Mouse (Mus musculus): ENCODE results near the gene Mamdc4. TPM values are rescaled to one million over a fixed set of nuclear protein-coding genes. Genes with fewer than 3 reads are reported as not detected.

Gene Mamdc4
- total RNA-seq, 2 experiments from 2014 or later = 1.4 to 2.4 TPM

DNA sequence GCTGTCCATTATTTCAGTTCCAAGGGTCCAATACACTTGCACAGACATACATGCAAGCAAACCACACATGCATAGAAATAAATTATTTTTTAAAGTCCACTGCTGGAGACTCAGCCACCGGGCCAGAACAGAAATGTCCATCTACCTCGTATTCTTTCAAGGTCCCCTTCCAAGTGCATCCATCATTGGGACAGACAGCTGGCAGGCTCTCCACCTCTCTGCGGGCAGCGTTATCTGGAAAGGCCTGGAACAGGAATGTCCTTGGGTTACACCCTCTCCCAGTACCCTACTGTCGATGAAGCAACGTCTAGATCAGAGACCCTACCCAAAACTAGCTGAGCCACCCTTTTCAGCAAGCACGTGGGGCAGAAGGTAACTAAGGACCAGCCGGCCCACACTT lies 38.1 kb downstream of the Mamdc4 start:
- intact Hi-C loops (cut with DNase I) = no loop called here
- no peak for DNase-seq (ENCODE audit: low spot score in 2 of 2)

DNA sequence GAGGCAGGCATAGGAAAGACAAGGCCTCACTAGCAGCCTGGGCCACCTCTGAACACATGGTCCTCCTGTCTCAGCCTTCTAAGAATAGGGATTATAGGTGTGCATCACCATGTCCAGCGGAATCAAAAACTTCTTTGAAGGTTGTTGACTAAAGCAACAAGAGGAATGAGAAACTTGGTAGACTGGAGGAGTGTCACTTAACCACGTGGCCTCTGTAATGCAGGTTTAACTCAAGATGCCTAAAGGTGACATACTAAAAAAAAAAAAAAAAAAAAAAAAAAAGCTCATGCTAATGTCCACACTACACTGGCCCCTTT lies 39.8 kb downstream of the Mamdc4 start:
- intact Hi-C loops (cut with DNase I) = no loop called here
- no peak for DNase-seq (ENCODE audit: low spot score in 2 of 2)

DNA sequence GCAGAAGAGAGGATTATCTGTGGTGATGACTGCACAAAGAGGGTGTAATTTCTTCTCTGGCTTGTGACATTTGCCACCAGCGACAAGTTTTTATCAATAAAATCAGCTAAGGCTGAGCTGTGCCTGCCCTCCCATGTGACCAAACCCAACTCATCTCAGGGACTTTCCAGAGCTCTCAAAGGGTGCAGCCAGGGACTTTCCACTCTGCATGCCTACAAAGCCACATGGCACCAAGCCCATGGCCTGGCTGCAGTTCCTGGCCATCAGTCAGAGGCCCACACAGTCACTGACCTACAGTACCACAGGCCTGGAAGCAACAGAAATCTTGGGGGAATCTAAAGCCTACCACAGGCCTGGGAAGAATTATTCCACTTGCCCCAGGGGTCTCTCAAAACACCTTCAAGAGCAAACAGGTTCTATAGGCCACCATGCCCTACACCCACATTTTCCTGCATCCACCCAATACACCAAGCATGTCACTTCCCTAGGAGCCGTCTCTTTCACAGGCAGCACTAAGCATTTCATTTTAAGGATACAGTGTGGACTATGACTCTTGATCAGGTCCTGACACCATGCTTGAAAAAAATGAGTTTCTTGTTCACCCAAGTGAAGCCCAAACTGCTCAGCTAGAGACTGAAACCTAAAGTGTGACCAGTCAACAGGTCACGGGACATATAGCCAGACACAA lies 40.3 kb downstream of the Mamdc4 start:
- intact Hi-C loops (cut with DNase I) = no loop called here
- DNase-seq (ENCODE audit: low spot score in 2 of 2) = peak in 1 of 2 experiments; percentile 21

DNA sequence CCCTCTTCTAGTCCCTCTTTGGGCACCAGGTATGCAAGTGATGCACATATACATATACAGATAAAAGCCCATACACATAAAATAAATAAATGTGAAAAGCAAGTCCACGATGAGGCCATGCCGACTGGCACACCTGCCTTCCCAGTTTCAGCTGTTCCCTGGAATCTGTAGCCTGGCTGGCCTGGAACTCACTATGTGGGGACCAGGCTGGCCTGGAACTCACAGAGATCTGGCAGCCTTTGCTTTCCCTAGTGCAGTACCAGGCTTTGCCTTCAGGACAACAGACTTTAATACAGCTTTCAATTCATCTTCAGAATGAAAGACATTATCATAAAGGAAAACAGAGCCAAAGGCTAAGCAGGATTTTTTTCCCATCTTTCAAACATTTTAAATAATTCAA lies 40.9 kb downstream of the Mamdc4 start:
- no peak for DNase-seq (ENCODE audit: low spot score in 2 of 2)
- intact Hi-C loops (cut with DNase I) = no loop called here

DNA sequence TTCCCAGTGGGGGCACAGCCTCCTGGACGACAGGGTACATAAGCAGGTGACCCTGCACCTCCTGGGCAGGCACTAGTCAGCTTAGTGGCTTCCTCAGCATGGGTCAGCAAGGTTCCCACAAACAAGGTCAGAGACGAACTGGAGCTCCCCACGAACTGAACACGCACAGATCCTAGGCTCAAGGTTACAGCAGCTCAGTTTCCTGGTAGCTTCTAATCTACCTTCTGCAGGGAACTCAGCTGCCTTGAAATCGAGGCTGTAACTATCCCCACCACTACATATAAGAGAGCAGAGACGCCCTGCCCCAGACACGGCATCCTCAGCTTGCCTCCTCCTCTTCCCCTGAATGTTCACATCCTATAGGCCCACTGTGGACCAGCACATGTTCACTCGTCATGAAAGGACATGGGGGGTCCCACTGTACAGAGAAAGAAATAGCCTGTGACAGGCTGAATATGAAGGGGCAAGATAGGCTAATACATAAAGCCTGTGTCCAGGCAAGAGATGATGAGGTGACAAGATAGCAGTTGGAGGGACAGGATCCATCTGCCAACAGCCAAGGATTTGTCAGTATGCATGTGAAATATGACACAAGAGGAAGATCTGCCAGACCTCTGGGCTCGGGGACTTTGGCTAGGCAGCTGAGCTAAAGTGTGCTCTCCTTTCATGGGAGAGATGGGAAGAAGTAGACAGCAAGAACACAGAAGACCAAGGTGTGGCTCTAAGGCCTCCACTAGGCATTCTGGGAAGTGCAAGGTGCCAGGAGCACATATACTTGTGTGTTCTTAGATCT lies 47.9 kb downstream of the Mamdc4 start:
- no peak for DNase-seq (ENCODE audit: low spot score in 2 of 2)
- intact Hi-C loops (cut with DNase I) = no loop called here

Other genes starting within 250 kb of the Mamdc4 start
- 10 to 100 TPM; 57.0 to 63.7 TPM for gene Man1b1, start 242.5 kb downstream of the Mamdc4 start, total RNA-seq (2021)
- gene Dpp7, start 218.5 kb downstream of the Mamdc4 start, total RNA-seq (2021) = 10 to 100 TPM; 27.1 to 34.1 TPM
- 10 to 100 TPM; 17.0 to 20.8 TPM for gene Uap1l1, start 209.2 kb downstream of the Mamdc4 start, total RNA-seq (2021)
- 1 to 10 TPM; 2.7 to 4.1 TPM for gene Sapcd2, start 202.5 kb downstream of the Mamdc4 start, total RNA-seq (2021)
- 10 to 100 TPM; 12.0 to 13.9 TPM for gene Entpd2, start 179.0 kb downstream of the Mamdc4 start, total RNA-seq (2021)
- 100 to 1,000 TPM; 325 to 339 TPM for gene Npdc1, start 175.5 kb downstream of the Mamdc4 start, total RNA-seq (2021)
- under 1 TPM in 1 of 2 experiments, not detected in 1; 0.20 TPM for gene Fut7, start 151.6 kb downstream of the Mamdc4 start, total RNA-seq (2021)
- 100 to 1,000 TPM; 169 to 174 TPM for gene Abca2, start 146.1 kb downstream of the Mamdc4 start, total RNA-seq (2021)
- gene Clic3, start 118.0 kb downstream of the Mamdc4 start, total RNA-seq (2021) = under 1 TPM in 1 of 2 experiments, not detected in 1; 0.69 TPM
- gene Paxx, start 113.8 kb downstream of the Mamdc4 start, total RNA-seq (2021) = 10 to 100 TPM; 72.8 to 75.8 TPM
- 1,000 to 10,000 TPM; 1,442 to 2,237 TPM for gene Ptgds, start 104.8 kb downstream of the Mamdc4 start, total RNA-seq (2021)
- not detected for gene Lcn12, start 80.9 kb downstream of the Mamdc4 start, total RNA-seq (2021)
- gene Fbxw5, start 74.1 kb downstream of the Mamdc4 start, total RNA-seq (2021) = 100 to 1,000 TPM; 107 to 127 TPM
- gene C8g, start 73.1 kb downstream of the Mamdc4 start, total RNA-seq (2021) = 1 to 10 TPM; 1.0 to 1.6 TPM
- gene Traf2, start 27.9 kb downstream of the Mamdc4 start, total RNA-seq (2021) = 1 to 10 TPM; 8.7 to 9.3 TPM
- 100 to 1,000 TPM; 189 to 236 TPM for gene Edf1, start 17.0 kb downstream of the Mamdc4 start, total RNA-seq (2021)
- gene Phpt1, start 379 bp upstream of the Mamdc4 start, total RNA-seq (2021) = 10 to 100 TPM; 74.6 to 75.4 TPM
- 100 to 1,000 TPM in 1 of 2 experiments, 10 to 100 TPM in 1; 99.8 to 110 TPM for gene Ajm1, start 6.9 kb upstream of the Mamdc4 start, total RNA-seq (2021)
- gene Rabl6, start 33.7 kb upstream of the Mamdc4 start, total RNA-seq (2021) = 100 to 1,000 TPM; 144 to 160 TPM
- gene Ccdc183, start 42.8 kb upstream of the Mamdc4 start, total RNA-seq (2021) = not detected
- gene Tmem141, start 47.2 kb upstream of the Mamdc4 start, total RNA-seq (2021) = 10 to 100 TPM; 19.8 to 29.2 TPM
- gene Fcna, start 53.2 kb upstream of the Mamdc4 start, total RNA-seq (2021) = under 1 TPM; 0.25 to 0.50 TPM
- not detected for gene Lcn8, start 78.3 kb upstream of the Mamdc4 start, total RNA-seq (2021)
- not detected for gene Lcn5, start 83.1 kb upstream of the Mamdc4 start, total RNA-seq (2021)
- gene Lcn6, start 101.9 kb upstream of the Mamdc4 start, total RNA-seq (2021) = not detected
- not detected for gene Lcn10, start 107.9 kb upstream of the Mamdc4 start, total RNA-seq (2021)
- not detected for gene Obp2a, start 125.2 kb upstream of the Mamdc4 start, total RNA-seq (2021)
- 100 to 1,000 TPM in 1 of 2 experiments, 10 to 100 TPM in 1; 83.5 to 107 TPM for gene Bmyc, start 131.9 kb upstream of the Mamdc4 start, total RNA-seq (2021)
- not detected for gene Obp2b, start 162.2 kb upstream of the Mamdc4 start, total RNA-seq (2021)
- gene Lcn3, start 190.7 kb upstream of the Mamdc4 start, total RNA-seq (2021) = not detected
- not detected for gene Lcn11, start 202.2 kb upstream of the Mamdc4 start, total RNA-seq (2021)
- gene Gm13539, start 207.4 kb upstream of the Mamdc4 start, total RNA-seq (2021) = not detected
- gene Glt6d1, start 241.0 kb upstream of the Mamdc4 start, total RNA-seq (2021) = not detected
- gene Lcn9, start 248.3 kb upstream of the Mamdc4 start, total RNA-seq (2021) = not detected

Measured in left cerebral cortex, postnatal 36 days (tissue).